Mouse (Mus musculus) CH12.LX (cell line): Measurements from ENCODE around the gene Dirc2. TPM values are rescaled to one million over a fixed set of nuclear protein-coding genes. Genes with fewer than 3 reads are reported as not detected.

ENCODE experiments used
- DNase-seq: peaks from one replicate; pipeline ENCODE4 v3.0.0-alpha.2; 2013; ENCODE audit errors: extremely low read depth
- H3K27ac ChIP-seq: 2 replicates; pipeline ENCODE4 v1.5.1; 2012; ENCODE audit warnings: low read depth, mild to moderate bottlenecking, control low read depth, moderate library complexity; ENCODE audit not compliant: insufficient read depth
- H3K27me3 ChIP-seq: replicated peaks from 2 replicates; pipeline ENCODE3; 2012; ENCODE audit warnings: inconsistent platforms
- H3K36me3 ChIP-seq, 2 experiments: replicated peaks in 1 of 2; 2 replicates each; pipeline versions ENCODE3 to v1.6.1; 2012; ENCODE audit warnings: inconsistent platforms in 1 of 2, low read length in 1 of 2, mild to moderate bottlenecking in 1 of 2, mixed read lengths in 1 of 2, moderate library complexity in 1 of 2; ENCODE audit not compliant: control insufficient read depth in 1 of 2, insufficient read depth in 1 of 2
- H3K4me1 ChIP-seq, 2 experiments: 2 replicates each; pipeline ENCODE4 v1.6.1; 2012; ENCODE audit warnings: inconsistent platforms in 1 of 2, moderate library complexity in 1 of 2; ENCODE audit not compliant: insufficient read depth in 2 of 2, control insufficient read depth in 1 of 2
- H3K4me2 ChIP-seq: 2 replicates; pipeline ENCODE4 v1.6.1; 2012; ENCODE audit warnings: low read depth, mild to moderate bottlenecking, control low read depth; ENCODE audit not compliant: poor library complexity, insufficient read depth, severe bottlenecking
- H3K4me3 ChIP-seq, 3 experiments: fragments of 150-350 bp in 1 of 3; sonication (generic) in 1 of 3; replicated peaks in 1 of 3; 2 replicates each; pipeline versions ENCODE3 to v1.5.1; 2011 to 2012; ENCODE audit warnings: low read depth in 2 of 3, low read length in 2 of 3, mild to moderate bottlenecking in 2 of 3, moderate library complexity in 2 of 3, control low read depth in 1 of 3, improper control_type of control experiment in 1 of 3, inconsistent platforms in 1 of 3, mixed read lengths in 1 of 3; ENCODE audit not compliant: poor library complexity in 1 of 3
- H3K79me2 ChIP-seq: replicated peaks from 2 replicates; pipeline ENCODE4 v1.6.1; 2012; ENCODE audit warnings: mild to moderate bottlenecking, moderate library complexity; ENCODE audit not compliant: control insufficient read depth, poor library complexity, insufficient read depth, severe bottlenecking; ENCODE audit errors: extremely low read depth
- H3K9ac ChIP-seq: 2 replicates; pipeline ENCODE4 v1.6.1; 2012; ENCODE audit warnings: low read depth, mild to moderate bottlenecking, control low read depth, moderate library complexity; ENCODE audit not compliant: insufficient read depth
- H3K9me3 ChIP-seq: replicated peaks from 2 replicates; pipeline ENCODE3; 2012; ENCODE audit warnings: low read length, inconsistent platforms, mixed read lengths
- BHLHE40 ChIP-seq: IDR thresholded peaks from 2 replicates; pipeline ENCODE4 v1.6.1; 2011; ENCODE audit warnings: mild to moderate bottlenecking, low read depth, low read length, improper control_type of control experiment
- CHD1 ChIP-seq: IDR thresholded peaks from 2 replicates; pipeline ENCODE4 v1.6.1; 2012; ENCODE audit warnings: low read depth, low read length, improper control_type of control experiment, inconsistent platforms
- CHD2 ChIP-seq: IDR thresholded peaks from 2 replicates; pipeline ENCODE4 v1.6.1; 2011; ENCODE audit warnings: low read length, improper control_type of control experiment
- CTCF ChIP-seq, 2 experiments: IDR thresholded peaks in 1 of 2; conservative IDR thresholded peaks in 1 of 2; 2 replicates each; pipeline ENCODE4 v1.5.1; 2011 to 2012; ENCODE audit warnings: low read depth in 2 of 2, low read length in 2 of 2, improper control_type of control experiment in 1 of 2, inconsistent platforms in 1 of 2, mild to moderate bottlenecking in 1 of 2, moderate library complexity in 1 of 2
- E2F4 ChIP-seq: IDR thresholded peaks from 2 replicates; pipeline ENCODE4 v1.6.1; 2011; ENCODE audit warnings: low read depth, low read length, improper control_type of control experiment; ENCODE audit not compliant: insufficient replicate concordance
- ELF1 ChIP-seq: IDR thresholded peaks from 2 replicates; pipeline ENCODE4 v1.6.1; 2014; ENCODE audit warnings: low read depth, mild to moderate bottlenecking, inconsistent platforms, low read length, improper control_type of control experiment
- EP300 ChIP-seq: IDR thresholded peaks from 2 replicates; pipeline ENCODE4 v1.6.1; 2011; ENCODE audit warnings: low read length, improper control_type of control experiment
- ETS1 ChIP-seq: conservative IDR thresholded peaks from 2 replicates; pipeline ENCODE4 v1.6.1; 2012; ENCODE audit warnings: low read depth, mild to moderate bottlenecking, inconsistent platforms, low read length, improper control_type of control experiment, moderate library complexity
- GABPA ChIP-seq: IDR thresholded peaks from 2 replicates; pipeline ENCODE4 v1.6.1; 2012; ENCODE audit warnings: low read depth, low read length, improper control_type of control experiment, inconsistent platforms; ENCODE audit not compliant: insufficient replicate concordance
- HCFC1 ChIP-seq: IDR thresholded peaks from 2 replicates; pipeline ENCODE4 v1.6.1; 2012; ENCODE audit warnings: low read depth, mild to moderate bottlenecking, inconsistent platforms, low read length, improper control_type of control experiment
- IRF4 ChIP-seq: IDR thresholded peaks from 2 replicates; pipeline ENCODE4 v1.6.1; 2014; ENCODE audit warnings: low read depth, mild to moderate bottlenecking, inconsistent platforms, low read length, improper control_type of control experiment
- JUN ChIP-seq: IDR thresholded peaks from 2 replicates; pipeline ENCODE4 v1.6.1; 2011; ENCODE audit warnings: low read depth, mild to moderate bottlenecking, low read length, improper control_type of control experiment, moderate library complexity; ENCODE audit not compliant: insufficient read depth
- JUND ChIP-seq: conservative IDR thresholded peaks from 2 replicates; pipeline ENCODE4 v1.6.1; 2011; ENCODE audit warnings: low read depth, low read length, improper control_type of control experiment
- KAT2A ChIP-seq: IDR thresholded peaks from 2 replicates; pipeline ENCODE4 v1.6.1; 2012; ENCODE audit warnings: low read length, improper control_type of control experiment, inconsistent platforms; ENCODE audit not compliant: insufficient replicate concordance
- MAFK ChIP-seq: IDR thresholded peaks from 2 replicates; pipeline ENCODE4 v1.6.1; 2011; ENCODE audit warnings: low read length, improper control_type of control experiment; ENCODE audit not compliant: insufficient replicate concordance
- MAX ChIP-seq: IDR thresholded peaks from 2 replicates; pipeline ENCODE4 v1.6.1; 2011; ENCODE audit warnings: low read length, improper control_type of control experiment
- MAZ ChIP-seq: IDR thresholded peaks from 2 replicates; pipeline ENCODE4 v1.6.1; 2012; ENCODE audit warnings: low read depth, mild to moderate bottlenecking, inconsistent platforms, low read length, improper control_type of control experiment, moderate library complexity
- MEF2A ChIP-seq: IDR thresholded peaks from 2 replicates; pipeline ENCODE4 v1.6.1; 2014; ENCODE audit warnings: low read depth, mild to moderate bottlenecking, inconsistent platforms, low read length, improper control_type of control experiment, borderline replicate concordance
- MXI1 ChIP-seq: IDR thresholded peaks from 2 replicates; pipeline ENCODE4 v1.6.1; 2011; ENCODE audit warnings: mild to moderate bottlenecking, low read depth, low read length, improper control_type of control experiment
- MYC ChIP-seq: IDR thresholded peaks from 2 replicates; pipeline ENCODE4 v1.6.1; 2011; ENCODE audit warnings: low read depth, mild to moderate bottlenecking, improper control_type of control experiment, low read length
- NELFE ChIP-seq: IDR thresholded peaks from 2 replicates; pipeline ENCODE4 v1.6.1; 2011; ENCODE audit warnings: low read depth, low read length, improper control_type of control experiment
- NRF1 ChIP-seq: IDR thresholded peaks from 2 replicates; pipeline ENCODE4 v1.6.1; 2014; ENCODE audit warnings: low read depth, mild to moderate bottlenecking, inconsistent platforms, low read length, improper control_type of control experiment, moderate library complexity
- PAX5 ChIP-seq: IDR thresholded peaks from 2 replicates; pipeline ENCODE4 v1.6.1; 2012; ENCODE audit warnings: low read length, inconsistent platforms, mixed read lengths
- POLR2A ChIP-seq: IDR thresholded peaks from 2 replicates; pipeline ENCODE4 v1.6.1; 2011; ENCODE audit warnings: low read depth, mild to moderate bottlenecking, improper control_type of control experiment, low read length
- POLR2AphosphoS2 ChIP-seq: IDR thresholded peaks from 2 replicates; pipeline ENCODE4 v1.6.1; 2011; ENCODE audit warnings: low read depth, low read length, improper control_type of control experiment
- RAD21 ChIP-seq: IDR thresholded peaks from 2 replicates; pipeline ENCODE4 v1.6.1; 2011; ENCODE audit warnings: low read depth, mild to moderate bottlenecking, low read length, improper control_type of control experiment, moderate library complexity
- RCOR1 ChIP-seq: conservative IDR thresholded peaks from 2 replicates; pipeline ENCODE4 v1.6.1; 2012; ENCODE audit warnings: low read depth, mild to moderate bottlenecking, inconsistent platforms, low read length, improper control_type of control experiment
- SIN3A ChIP-seq: IDR thresholded peaks from 2 replicates; pipeline ENCODE4 v1.6.1; 2012; ENCODE audit warnings: low read length, improper control_type of control experiment, inconsistent platforms
- SMC3 ChIP-seq: IDR thresholded peaks from 2 replicates; pipeline ENCODE4 v1.6.1; 2011; ENCODE audit warnings: low read depth, low read length, improper control_type of control experiment
- TBP ChIP-seq: conservative IDR thresholded peaks from 2 replicates; pipeline ENCODE4 v1.6.1; 2011; ENCODE audit warnings: low read depth, low read length, improper control_type of control experiment
- TCF12 ChIP-seq: IDR thresholded peaks from 2 replicates; pipeline ENCODE4 v1.6.1; 2014; ENCODE audit warnings: low read depth, mild to moderate bottlenecking, inconsistent platforms, low read length, improper control_type of control experiment
- UBTF ChIP-seq: IDR thresholded peaks from 2 replicates; pipeline ENCODE4 v1.6.1; 2012; ENCODE audit warnings: low read depth, mild to moderate bottlenecking, inconsistent platforms, low read length, improper control_type of control experiment, moderate library complexity
- USF1 ChIP-seq: IDR thresholded peaks from 2 replicates; pipeline ENCODE4 v1.6.1; 2014; ENCODE audit warnings: low read depth, mild to moderate bottlenecking, inconsistent platforms, low read length, improper control_type of control experiment
- USF2 ChIP-seq: conservative IDR thresholded peaks from 2 replicates; pipeline ENCODE4 v1.6.1; 2011; ENCODE audit warnings: low read depth, low read length, improper control_type of control experiment
- ZC3H11A ChIP-seq: IDR thresholded peaks from 2 replicates; pipeline ENCODE4 v1.6.1; 2012; ENCODE audit warnings: low read depth, mild to moderate bottlenecking, inconsistent platforms, low read length, improper control_type of control experiment
- ZKSCAN1 ChIP-seq: IDR thresholded peaks from 2 replicates; pipeline ENCODE4 v1.6.1; 2012; ENCODE audit warnings: low read depth, inconsistent platforms, low read length, improper control_type of control experiment, borderline replicate concordance
- ZMIZ1 ChIP-seq: IDR thresholded peaks from 2 replicates; pipeline ENCODE4 v1.6.1; 2012; ENCODE audit warnings: low read depth, mild to moderate bottlenecking, inconsistent platforms, low read length, improper control_type of control experiment
- ZNF384 ChIP-seq: IDR thresholded peaks from 2 replicates; pipeline ENCODE4 v1.6.1; 2012; ENCODE audit warnings: low read depth, low read length, improper control_type of control experiment, inconsistent platforms
- dilution Hi-C: fragments of 300-500 bp; cut with MboI; formaldehyde crosslinking; loops from 2 replicates; pipeline ENCODE4 v1.14.3; 2020; ENCODE audit warnings: low sequenced_read_pairs; ENCODE audit not compliant: extremely low pct_unique_long_range_greater_than_20kb, extremely low pct_ligation_motif_present
- in situ Hi-C: fragments of 300-500 bp; cut with MboI; formaldehyde crosslinking; loops from 3 replicates; pipeline ENCODE4 v1.14.3; 2019; ENCODE audit warnings: low sequenced_read_pairs, low pct_ligation_motif_present, low pct_unique_long_range_greater_than_20kb, mixed read lengths
- polyA plus RNA-seq: library from polyadenylated mRNA; unstranded; fragments of >175 nt; gene quantifications from 2 replicates; pipeline ENCODE4 v1.2.1, GENCODE M21; 2012; ENCODE audit warnings: low read depth; ENCODE audit not compliant: insufficient read length
- total RNA-seq, 2 experiments: library from RNA; depleted of rRNA; stranded (reverse); fragments of 300-350 nt in 1 of 2; fragments of >200 nt in 1 of 2; gene quantifications; 2 replicates each; pipeline ENCODE4 v1.2.3; 2012 to 2014

Gene Dirc2
- total and polyA plus RNA-seq, 3 experiments: 5.7 to 6.9 (median 6.8) TPM

GRCm38 (mm10) chr16:35765449-35765848, 3.7 kb downstream of the Dirc2 start:
- dilution Hi-C loops: no loop called here

GRCm38 (mm10) chr16:35764941-35765340, 4.2 kb downstream of the Dirc2 start:
- no peak overlapping the region for H3K4me2 ChIP-seq
- H3K27me3 ChIP-seq: peaks cover 16% of the 10 kb centered on the region
- H3K4me1 ChIP-seq: peaks cover 15 to 45% of the 10 kb centered on the region in 2 experiments
- no peak overlapping the region for H3K9ac ChIP-seq
- no peak overlapping the region for H3K4me3 ChIP-seq
- no peak for DNase-seq
- no peaks in the 10 kb centered on the region for H3K36me3 ChIP-seq
- H3K79me2 ChIP-seq: peaks cover 3% of the 10 kb centered on the region
- H3K27ac ChIP-seq: no peak overlapping the region
- in situ Hi-C loops (no loop called here), dilution Hi-C loops (no loop called here)
- peak; percentile 5 for TF ChIP-seq RAD21
- no peak for TF ChIP-seq ELF1
- H3K9me3 ChIP-seq: no peaks in the 10 kb centered on the region

More at GRCm38 (mm10) chr16:35765449-35765848, 3.7 kb downstream of the Dirc2 start:
- Histone ChIP-seq H3K9ac (no peak overlapping the region), H3K4me1 (peaks cover 15 to 47% of the 10 kb centered on the region in 2 experiments), H3K27ac (no peak overlapping the region), H3K36me3 (no peaks in the 10 kb centered on the region)
- in situ Hi-C loops: no loop called here
- TF ChIP-seq POLR2A (no peak), MAX (no peak), SMC3 (no peak), PAX5 (no peak), ZMIZ1 (no peak), BHLHE40 (peak; percentile 52), MEF2A (0 out of 2 replicates have a peak, but pooled peaks have one; percentile 10), GABPA (no peak), MAFK (no peak), UBTF (no peak), SIN3A (no peak; the same call in 1 of the 2 replicates), RCOR1 (no peak), ETS1 (no peak), CHD1 (no peak), JUN (no peak), MXI1 (peak; percentile 68), TBP (no peak), ELF1 (no peak), E2F4 (no peak), ZKSCAN1 (no peak), TCF12 (peak; percentile 71; the same call in 1 of the 2 replicates), RAD21 (no peak), USF2 (no peak), NRF1 (no peak), CTCF (conservative IDR thresholded peaks at IDR 0.05 in 1 of 2, IDR thresholded peaks at IDR 0.05 in 1 of 2; ENCODE audit: low read depth in 2 of 2, low read length in 2 of 2) (no peak), KAT2A (no peak), NELFE (no peak), MYC (0 out of 2 replicates have a peak, but pooled peaks have one; percentile 19), EP300 (0 out of 2 replicates have a peak, but pooled peaks have one; percentile 48), CHD2 (no peak), ZC3H11A (no peak), IRF4 (0 out of 2 replicates have a peak, but pooled peaks have one; percentile 10), ZNF384 (peak; percentile 79), JUND (no peak), MAZ (no peak), POLR2AphosphoS2 (no peak), HCFC1 (no peak), USF1 (no peak)
- TF ChIP-seq, all 38 proteins: peak for 8
- H3K9me3 ChIP-seq: no peaks in the 10 kb centered on the region
- no peak for DNase-seq
- 0 out of 2 replicates have a peak overlapping the region, but pooled peaks have one; percentile 2 for H3K4me2 ChIP-seq
- no peak overlapping the region for H3K4me3 ChIP-seq
- peaks cover 3% of the 10 kb centered on the region for H3K79me2 ChIP-seq
- H3K27me3 ChIP-seq: peaks cover 16% of the 10 kb centered on the region
